Mouse (Mus musculus): Measurements from ENCODE around the gene Atl1. TPM values are rescaled to one million over a fixed set of nuclear protein-coding genes. Genes with fewer than 3 reads are reported as not detected.

Gene Atl1
- total RNA-seq, 2 experiments from 2014 or later = 223 to 259 TPM

DNA sequence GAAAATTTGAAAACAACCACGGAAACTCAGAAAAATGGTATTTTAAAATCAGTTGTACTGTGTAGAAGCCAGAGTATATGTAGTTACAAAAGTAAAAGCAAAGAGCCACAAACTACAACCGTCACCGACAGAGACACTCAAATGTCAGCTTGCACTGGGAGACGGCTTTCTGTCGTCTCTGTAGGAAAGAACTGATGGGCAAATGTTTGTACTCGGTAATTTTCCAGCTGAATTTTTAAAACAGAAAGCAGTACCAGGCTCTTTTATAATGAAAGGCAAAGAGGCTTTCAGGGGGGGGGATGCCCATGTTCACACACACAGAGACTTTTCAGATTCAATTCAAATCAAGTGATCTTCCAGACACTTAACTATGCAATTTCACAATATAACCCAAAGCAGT, 12.7 kb upstream of the Atl1 start:
- no peak for DNase-seq (ENCODE audit: low spot score in 2 of 2)
- intact Hi-C loops (cut with DNase I) = no loop called here

DNA sequence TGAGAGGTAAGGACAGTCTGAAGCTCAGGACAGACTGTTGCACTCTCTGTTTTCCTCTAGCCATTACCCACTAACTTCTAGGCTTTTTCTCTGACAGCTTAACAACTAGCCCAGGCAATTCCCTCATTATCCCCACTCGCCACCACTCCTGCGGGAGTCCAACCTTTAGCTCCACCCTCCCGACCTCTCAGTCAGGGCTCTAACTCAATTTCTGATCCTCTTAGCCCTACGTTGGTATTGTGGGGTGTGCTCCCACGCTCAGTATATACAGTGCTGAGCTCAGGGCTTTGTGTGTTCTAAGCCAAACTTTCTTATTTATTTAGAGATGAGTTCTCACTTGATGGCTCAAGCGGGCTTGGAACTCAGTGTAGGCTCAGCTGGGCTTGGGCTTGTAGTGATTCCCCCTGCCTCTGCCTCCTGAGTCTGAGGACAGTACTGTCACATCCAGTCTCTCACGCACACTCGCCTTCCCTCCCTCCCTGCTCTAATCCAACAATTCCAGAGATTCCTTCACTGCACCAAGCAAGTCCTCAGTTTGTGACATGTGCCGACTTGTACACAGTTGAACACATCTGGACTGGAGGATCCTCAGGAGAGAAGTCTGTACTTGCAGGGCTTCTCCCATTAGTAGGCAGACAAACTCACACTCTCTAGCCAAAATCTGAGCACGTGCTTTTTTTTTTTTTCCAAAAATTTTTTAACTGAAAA, 11.1 kb upstream of the Atl1 start:
- intact Hi-C loops (cut with DNase I) = no loop called here
- no peak for DNase-seq (ENCODE audit: low spot score in 2 of 2)

- no peak for DNase-seq (ENCODE audit: low spot score in 2 of 2)
- intact Hi-C loops (cut with DNase I) = no loop called here
Observed at GRCm38 (mm10) chr12:69884053-69884452, 8.4 kb upstream of the Atl1 start.

DNA sequence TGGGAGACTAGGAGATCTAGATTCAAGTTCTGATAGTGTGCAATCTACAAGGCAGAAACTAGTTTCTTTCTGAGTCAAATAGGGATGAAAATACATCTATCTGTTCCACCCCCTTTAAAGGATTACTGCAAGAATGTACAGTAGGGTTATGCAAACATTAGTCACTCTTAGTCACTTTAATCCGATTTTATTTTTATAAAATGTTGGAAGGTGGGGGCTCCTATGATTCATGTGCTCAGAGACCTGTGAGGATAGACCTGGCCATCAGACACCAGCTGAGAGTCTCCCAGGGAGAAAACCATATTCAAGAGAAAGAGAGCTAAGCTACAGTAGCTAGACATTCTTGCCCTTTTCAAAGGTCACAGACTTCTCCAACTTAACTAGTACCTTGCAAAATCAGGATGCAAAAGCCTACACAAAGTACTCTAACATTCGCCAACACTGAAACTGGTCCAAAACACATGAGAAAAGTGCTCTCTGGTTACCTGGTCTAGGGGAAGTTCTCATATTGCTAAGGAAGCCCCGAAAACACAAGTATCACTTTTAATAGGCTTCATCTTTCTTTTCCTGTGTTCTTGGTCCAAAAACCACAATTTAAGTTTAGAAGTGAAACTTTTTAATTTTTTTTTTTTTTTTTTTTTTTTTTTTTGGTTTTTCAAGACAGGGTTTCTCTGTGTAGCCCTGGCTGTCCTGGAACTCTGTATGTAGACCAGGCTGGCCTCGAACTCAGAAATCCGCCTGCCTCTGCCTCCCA, 7.1 kb upstream of the Atl1 start:
- intact Hi-C loops (cut with DNase I) = no loop called here
- no peak for DNase-seq (ENCODE audit: low spot score in 2 of 2)

DNA sequence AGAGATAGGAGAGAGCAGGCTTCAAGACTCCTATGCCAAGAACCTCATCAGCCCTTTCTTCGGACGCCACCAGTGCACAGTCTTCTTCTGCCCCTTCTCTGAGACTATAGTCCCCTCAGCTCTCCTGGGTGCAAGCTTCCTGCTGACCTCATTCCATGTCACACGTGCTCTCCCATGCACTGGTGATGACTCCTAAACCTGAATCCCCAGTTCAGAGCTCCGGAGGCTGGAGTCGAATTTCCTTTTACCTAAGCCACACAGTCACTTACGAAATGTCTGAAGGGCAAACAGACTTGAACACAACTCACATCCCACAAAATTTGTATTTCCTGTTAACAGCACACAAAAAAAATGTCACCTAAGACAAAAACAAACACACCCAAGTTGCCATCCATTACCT, 4.6 kb upstream of the Atl1 start:
- DNase-seq (ENCODE audit: low spot score in 2 of 2) = no peak
- intact Hi-C loops (cut with DNase I) = no loop called here

DNA sequence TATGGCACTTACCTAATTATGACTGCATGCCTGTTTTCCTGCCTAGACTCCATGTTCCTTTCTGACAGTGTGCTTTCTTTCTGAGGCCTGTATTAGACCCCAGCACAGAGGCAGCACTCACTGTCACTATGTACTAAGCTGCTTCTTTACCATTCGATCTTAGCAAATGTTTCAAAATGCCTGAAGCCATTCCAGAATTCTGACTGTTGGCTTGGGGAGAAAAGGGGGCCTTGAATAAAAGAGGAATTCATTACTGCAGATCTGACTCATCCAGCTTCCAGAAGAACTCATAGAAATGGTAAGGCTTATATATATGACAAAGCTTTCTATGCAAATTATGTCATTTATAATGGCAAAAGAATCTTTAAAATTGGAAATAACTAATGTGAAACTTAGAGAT, 4.1 kb upstream of the Atl1 start:
- DNase-seq (ENCODE audit: low spot score in 2 of 2) = no peak
- intact Hi-C loops (cut with DNase I) = no loop called here

DNA sequence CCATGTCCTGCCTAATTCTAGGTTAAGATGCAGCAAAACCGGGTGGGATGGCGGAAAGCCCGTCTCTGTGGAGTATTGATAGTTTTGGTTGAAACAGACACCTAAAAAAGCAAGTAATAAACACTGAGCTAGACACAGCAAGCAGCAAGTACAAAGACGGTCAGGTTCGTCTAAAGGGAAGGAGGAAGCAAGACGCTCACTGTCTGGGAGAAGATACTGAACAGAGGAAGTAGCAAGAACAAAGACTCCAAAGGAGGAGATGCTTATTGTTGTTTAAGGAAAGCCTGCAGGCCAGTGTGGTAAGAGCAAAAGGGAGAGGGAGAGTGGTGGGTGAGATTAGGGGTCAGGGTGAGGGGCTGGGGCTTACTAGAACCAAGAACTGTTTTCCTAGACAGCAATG, 2.4 kb upstream of the Atl1 start:
- intact Hi-C loops (cut with DNase I) = loop anchor here (5.0 kb wide), 3 partner anchors 38 to 133 kb away; no protein-coding TSS in a partner anchor
- DNase-seq (ENCODE audit: low spot score in 2 of 2) = no peak

DNA sequence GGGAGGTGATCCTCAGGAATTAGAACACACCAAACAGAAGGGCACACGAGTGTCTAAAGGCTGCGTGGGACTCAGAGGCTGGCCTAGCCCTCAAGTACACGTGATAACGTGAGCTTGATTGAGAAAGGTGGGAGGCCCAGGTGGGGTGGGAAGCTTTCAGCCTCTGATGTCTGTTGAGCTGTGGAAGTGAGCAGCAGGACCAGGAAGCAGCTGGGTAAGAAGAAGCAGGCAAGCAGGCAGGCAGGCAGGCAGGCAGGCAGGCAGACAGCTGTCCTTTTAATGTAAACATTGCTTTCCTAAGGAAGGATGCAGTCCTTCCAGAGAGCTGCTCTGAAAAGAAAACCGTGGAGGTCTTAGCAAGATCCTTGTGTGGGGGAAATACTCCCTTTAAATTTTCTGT, 1.9 kb upstream of the Atl1 start:
- intact Hi-C loops (cut with DNase I) = loop anchor here (5.0 kb wide), 3 partner anchors 38 to 133 kb away; no protein-coding TSS in a partner anchor
- no peak for DNase-seq (ENCODE audit: low spot score in 2 of 2)

- no peak for DNase-seq (ENCODE audit: low spot score in 2 of 2)
- intact Hi-C loops (cut with DNase I) = loop anchor here (2.0 to 5.0 kb wide), 4 partner anchors 39 to 159 kb away; no protein-coding TSS in a partner anchor
Observed at GRCm38 (mm10) chr12:69891721-69892120, 693 bp upstream of the Atl1 start.

DNA sequence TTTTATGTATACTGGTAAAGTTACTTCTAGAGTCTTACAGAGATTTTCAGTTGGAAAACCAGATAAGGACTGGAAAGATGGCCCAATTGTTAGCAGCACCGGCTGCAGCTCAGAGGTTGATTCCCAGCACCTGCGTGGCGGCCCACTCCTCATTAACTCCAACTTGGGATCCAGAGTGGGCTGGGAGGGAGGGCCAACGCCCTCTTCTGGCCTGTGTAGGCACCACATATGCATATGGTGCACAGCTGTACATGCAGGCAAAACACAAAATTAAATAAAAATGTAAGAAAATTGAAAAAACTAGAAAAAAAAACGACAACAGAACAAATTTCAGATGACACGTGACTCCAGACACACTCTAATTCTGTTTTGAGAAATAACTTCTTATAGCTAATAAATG, 1.5 kb downstream of the Atl1 start:
- DNase-seq (ENCODE audit: low spot score in 2 of 2) = no peak
- intact Hi-C loops (cut with DNase I) = loop anchor here (2.0 to 5.0 kb wide), 4 partner anchors 42 to 161 kb away; no protein-coding TSS in a partner anchor

GRCm38 (mm10) chr12:69895046-69895445, 2.6 kb downstream of the Atl1 start:
- no peak for DNase-seq (ENCODE audit: low spot score in 2 of 2)
- intact Hi-C loops (cut with DNase I) = no loop called here

DNA sequence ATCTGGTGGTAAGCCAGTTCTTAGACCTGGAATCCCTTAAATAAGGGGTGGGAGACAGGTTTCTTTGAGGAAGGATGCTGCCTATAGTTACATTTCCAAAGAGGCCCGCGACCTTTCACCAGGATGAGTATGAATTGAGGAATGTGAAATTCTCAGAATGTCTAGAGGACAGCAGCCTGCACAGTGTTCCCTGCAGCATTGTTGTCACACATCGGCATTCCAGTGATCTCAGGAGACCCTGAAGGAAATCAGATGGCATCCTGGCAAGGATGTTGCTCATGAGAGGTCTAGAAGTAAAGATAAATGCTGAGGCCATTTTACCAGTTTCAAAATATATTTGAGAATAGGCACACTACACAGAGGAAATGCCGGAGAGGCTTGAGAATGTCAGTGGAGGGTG, 5.7 kb downstream of the Atl1 start:
- intact Hi-C loops (cut with DNase I) = no loop called here
- no peak for DNase-seq (ENCODE audit: low spot score in 2 of 2)

DNA sequence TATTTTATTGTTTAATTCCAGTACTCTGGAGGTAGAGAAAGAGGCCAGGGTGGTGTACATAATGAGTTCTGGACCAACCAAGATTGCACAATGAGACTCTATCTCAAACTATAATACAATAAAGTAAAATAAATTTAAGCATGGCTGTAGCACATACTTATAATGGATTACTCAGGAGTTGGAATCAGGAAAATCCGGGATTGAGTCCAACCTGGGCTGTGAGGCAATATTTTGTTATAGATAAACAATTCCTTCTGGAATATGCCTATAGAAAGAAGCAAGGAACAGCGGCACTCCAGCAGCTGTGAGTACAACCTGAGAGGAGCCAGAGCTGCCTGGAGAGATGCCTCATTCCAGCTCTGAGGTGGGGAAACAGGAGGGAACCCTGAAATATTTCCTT, 12.6 kb downstream of the Atl1 start:
- intact Hi-C loops (cut with DNase I) = no loop called here
- no peak for DNase-seq (ENCODE audit: low spot score in 2 of 2)

DNA sequence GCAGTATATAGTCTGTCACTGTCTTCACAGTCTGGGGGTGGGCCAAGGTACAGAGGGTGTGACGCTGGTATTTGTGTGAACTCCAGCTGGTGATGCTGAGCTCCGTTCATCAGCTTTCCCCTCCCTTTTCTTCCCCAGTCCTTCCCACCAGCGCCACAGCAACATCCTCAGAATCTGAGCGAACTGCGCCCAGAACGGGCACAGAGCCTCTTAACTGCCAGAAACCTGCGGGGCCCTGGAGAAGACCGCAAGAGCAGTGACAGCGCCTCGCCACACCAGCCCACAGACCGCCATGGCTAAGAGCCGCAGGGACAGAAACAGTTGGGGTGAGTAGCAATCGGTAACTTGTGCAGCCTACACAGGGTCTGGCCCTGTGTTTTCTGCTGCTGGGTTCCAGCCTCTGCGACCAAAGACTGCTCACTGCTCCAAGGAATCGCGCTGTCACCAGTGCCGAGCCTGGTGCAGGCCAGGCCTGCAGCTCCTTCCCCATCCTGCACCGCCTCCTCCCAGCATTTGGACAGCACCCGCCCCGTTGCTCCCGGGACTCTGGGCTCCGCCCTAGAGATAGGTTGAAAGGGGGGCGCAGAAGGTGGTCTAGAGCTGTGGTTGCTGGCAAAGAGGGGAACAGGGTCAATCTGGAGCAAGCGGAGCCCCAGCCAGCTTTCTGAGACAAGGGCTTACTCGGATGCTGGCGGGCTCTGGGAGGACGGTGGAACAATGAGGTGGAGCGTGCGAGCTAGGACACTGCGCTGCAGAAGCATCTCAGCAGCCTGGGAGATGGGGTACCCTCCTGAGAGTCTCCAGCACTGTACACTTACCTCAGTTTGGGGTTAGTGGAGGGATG, 15.5 kb downstream of the Atl1 start:
- intact Hi-C loops (cut with DNase I) = no loop called here
- peak; percentile 84 to 85 for DNase-seq (ENCODE audit: low spot score in 2 of 2)

DNA sequence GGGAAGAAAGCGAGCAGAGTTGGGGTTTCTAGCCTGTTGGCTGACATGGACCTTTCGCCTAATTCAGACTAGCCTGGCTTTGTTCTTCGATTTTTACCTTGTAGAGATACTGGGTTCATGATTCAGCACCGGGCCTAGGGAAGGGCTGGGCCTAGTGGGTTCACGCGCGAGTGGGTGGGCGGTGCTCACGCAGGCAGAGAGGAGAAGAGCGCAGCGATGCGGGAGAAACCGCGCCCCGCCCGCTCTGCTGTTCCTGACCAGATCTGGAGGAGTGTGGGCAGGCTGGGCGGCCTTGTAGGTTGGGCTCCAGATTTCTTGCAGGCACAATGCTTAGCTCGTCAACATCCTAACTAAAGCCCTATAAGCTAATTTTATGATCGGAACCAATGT, 16.1 kb downstream of the Atl1 start:
- peak; percentile 85 to 90 for DNase-seq (ENCODE audit: low spot score in 2 of 2)
- intact Hi-C loops (cut with DNase I) = no loop called here

GRCm38 (mm10) chr12:69911906-69912305, 19.5 kb downstream of the Atl1 start:
- DNase-seq (ENCODE audit: low spot score in 2 of 2) = no peak
- intact Hi-C loops (cut with DNase I) = no loop called here

DNA sequence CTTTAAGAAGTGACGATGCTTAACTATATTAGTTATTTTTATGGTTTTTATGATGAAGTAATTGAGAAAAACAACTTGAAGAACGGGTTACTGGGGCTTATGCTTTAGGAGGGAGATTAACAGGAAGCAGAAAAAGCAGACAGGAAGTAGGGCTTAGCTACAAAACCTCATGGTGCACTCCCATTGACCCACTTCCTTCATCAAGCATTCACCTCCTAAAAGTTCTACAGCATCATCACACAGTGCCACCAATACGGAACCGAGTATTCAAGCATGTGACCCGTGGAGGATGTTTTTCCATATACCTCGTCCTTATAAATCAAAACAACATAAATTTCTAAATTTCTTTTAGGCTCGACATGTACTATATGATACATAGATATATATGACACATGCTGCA, 20.3 kb downstream of the Atl1 start:
- no peak for DNase-seq (ENCODE audit: low spot score in 2 of 2)
- intact Hi-C loops (cut with DNase I) = no loop called here

DNA sequence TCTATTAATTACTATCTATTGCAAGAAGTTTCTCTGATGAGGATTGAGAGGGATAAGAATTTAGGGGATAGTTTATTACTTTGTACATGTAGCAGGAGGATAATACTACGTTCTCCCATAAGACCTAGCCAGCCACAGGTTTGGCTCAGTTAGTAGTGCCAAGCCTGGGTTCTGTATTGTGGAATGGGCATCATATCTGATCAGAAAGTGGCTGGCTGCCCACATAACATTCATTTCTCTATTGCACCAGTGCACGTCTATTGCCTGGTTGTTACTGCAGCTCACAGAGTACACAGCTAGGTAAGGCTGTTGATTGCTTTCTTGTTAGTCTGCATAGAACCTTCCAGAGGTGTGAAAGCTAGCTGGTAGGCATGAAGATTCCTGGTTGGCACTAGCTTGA, 25.5 kb downstream of the Atl1 start:
- DNase-seq (ENCODE audit: low spot score in 2 of 2) = no peak
- intact Hi-C loops (cut with DNase I) = no loop called here

DNA sequence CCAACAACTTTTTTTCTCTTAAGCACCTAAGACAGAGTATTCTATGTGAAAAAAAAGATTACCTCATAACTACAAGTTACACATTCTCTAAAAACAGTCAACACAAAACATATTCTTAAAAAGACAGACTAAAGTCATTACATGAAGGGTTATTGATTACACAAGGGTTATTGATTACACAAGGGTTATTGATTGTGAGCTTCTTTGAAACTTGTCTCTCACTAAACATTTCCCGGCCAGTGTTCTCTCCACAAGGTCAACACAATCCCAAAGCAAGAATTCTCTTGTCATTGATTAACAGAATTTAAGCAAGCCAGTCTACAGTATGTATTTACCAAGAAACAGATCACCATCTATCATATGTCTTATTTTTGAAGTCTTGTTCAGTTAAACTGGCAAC, 29.7 kb downstream of the Atl1 start:
- intact Hi-C loops (cut with DNase I) = no loop called here
- no peak for DNase-seq (ENCODE audit: low spot score in 2 of 2)

- intact Hi-C loops (cut with DNase I) = no loop called here
- DNase-seq (ENCODE audit: low spot score in 2 of 2) = no peak
Observed at GRCm38 (mm10) chr12:69923128-69923527, 30.7 kb downstream of the Atl1 start.
